Mouse (Mus musculus) gastrocnemius, adult 8-10 months (tissue): ENCODE measurements around the gene Knstrn. TPM values are rescaled to one million over a fixed set of nuclear protein-coding genes. Genes with fewer than 3 reads are reported as not detected.

Experiments
- DNase-seq, 2 experiments: peaks; one replicate each; pipeline ENCODE4 v3.0.0; 2022; ENCODE audit warnings: low spot score in 2 of 2
- total RNA-seq, 4 experiments: library from RNA; stranded (reverse); gene quantifications; 2 replicates each; pipeline ENCODE4 v1.2.4; 2022

Gene Knstrn
- total RNA-seq = under 1 TPM; 0.10 to 0.54 (median 0.44) TPM

- peak; percentile 80 to 86 for DNase-seq
Measured at GRCm38 (mm10) chr2:118813981-118814836, at the start of gene Knstrn. Gene Knstrn, plus strand, starts transcription at chr2:118814003.

GRCm38 (mm10) chr2:118764094-118764831, 49.5 kb upstream of the Knstrn start:
- no peak for DNase-seq

- DNase-seq = no peak
Measured at GRCm38 (mm10) chr2:118764875-118765274, 48.9 kb upstream of the Knstrn start.

- no peak for DNase-seq
Measured at GRCm38 (mm10) chr2:118766041-118767033, 47.5 kb upstream of the Knstrn start.

GRCm38 (mm10) chr2:118772158-118772874, 41.5 kb upstream of the Knstrn start, which contains the start of gene Phgr1:
Gene Phgr1, plus strand, starts transcription at chr2:118772769.
- no peak for DNase-seq

- DNase-seq = no peak
Measured at GRCm38 (mm10) chr2:118774536-118774935, 39.3 kb upstream of the Knstrn start.

- no peak for DNase-seq
Measured at GRCm38 (mm10) chr2:118775396-118775795, 38.4 kb upstream of the Knstrn start.

- DNase-seq = no peak
Measured at GRCm38 (mm10) chr2:118775846-118776245, 38.0 kb upstream of the Knstrn start.

GRCm38 (mm10) chr2:118776295-118776694, 37.5 kb upstream of the Knstrn start:
- DNase-seq = no peak

GRCm38 (mm10) chr2:118778418-118778817, 35.4 kb upstream of the Knstrn start:
- no peak for DNase-seq

GRCm38 (mm10) chr2:118779065-118779464, 34.7 kb upstream of the Knstrn start:
- DNase-seq = no peak

- DNase-seq = peak; percentile 85 to 89
Measured at GRCm38 (mm10) chr2:118779504-118780480, 34.0 kb upstream of the Knstrn start, which contains the start of gene Disp2. Gene Disp2, plus strand, starts transcription at chr2:118779719.

GRCm38 (mm10) chr2:118781115-118781514, 32.7 kb upstream of the Knstrn start:
- no peak for DNase-seq

GRCm38 (mm10) chr2:118782303-118782702, 31.5 kb upstream of the Knstrn start:
- no peak for DNase-seq

- DNase-seq = no peak
Measured at GRCm38 (mm10) chr2:118783093-118783492, 30.7 kb upstream of the Knstrn start.

- DNase-seq = no peak
Measured at GRCm38 (mm10) chr2:118783663-118784062, 30.1 kb upstream of the Knstrn start.

- DNase-seq = no peak
Measured at GRCm38 (mm10) chr2:118786525-118786924, 27.3 kb upstream of the Knstrn start.

- DNase-seq = peak; percentile 30 to 57
Measured at GRCm38 (mm10) chr2:118789501-118789900, 24.3 kb upstream of the Knstrn start.

GRCm38 (mm10) chr2:118790221-118790550, 23.6 kb upstream of the Knstrn start:
- no peak for DNase-seq
